Mouse (Mus musculus) forebrain, embryonic 16.5 days (tissue): ENCODE measurements around the gene Uqcc1. TPM values are rescaled to one million over a fixed set of nuclear protein-coding genes. Genes with fewer than 3 reads are reported as not detected.
A peak's percentile ranks its signal among the peaks of the same experiment; 100 is the strongest.

Experiments used
- ATAC-seq: fragments of 200-750 bp; cut with Nextera tagmentation; 2 replicates; pipeline ENCODE4 v1.8.0; 2017; ENCODE audit warnings: mild to moderate bottlenecking, moderate library complexity
- H3K27ac ChIP-seq: fragments of 300-500 bp; sonication (generic); 2 replicates; pipeline ENCODE4 v1.5.1; 2014; ENCODE audit warnings: low read length, control low read depth
- H3K27me3 ChIP-seq: fragments of 300-500 bp; sonication (generic); replicated peaks from 2 replicates; pipeline ENCODE4 v1.6.1; 2014; ENCODE audit warnings: low read length; ENCODE audit not compliant: control insufficient read depth, insufficient read depth
- H3K36me3 ChIP-seq: fragments of 300-500 bp; sonication (generic); 2 replicates; pipeline ENCODE4 v1.6.1; 2014; ENCODE audit not compliant: control insufficient read depth, insufficient read depth
- H3K4me1 ChIP-seq: fragments of 300-500 bp; sonication (generic); replicated peaks from 2 replicates; pipeline ENCODE4 v1.6.1; 2014; ENCODE audit warnings: low read length; ENCODE audit not compliant: control insufficient read depth, insufficient read depth
- H3K4me2 ChIP-seq: fragments of 300-500 bp; sonication (generic); 2 replicates; pipeline ENCODE4 v1.6.1; 2014; ENCODE audit warnings: mild to moderate bottlenecking, low read length, control low read depth
- H3K4me3 ChIP-seq: fragments of 300-500 bp; sonication (generic); replicated peaks from 2 replicates; pipeline ENCODE4 v1.5.1; 2014; ENCODE audit warnings: mild to moderate bottlenecking, low read length, control low read depth
- H3K9ac ChIP-seq: fragments of 300-500 bp; sonication (generic); replicated peaks from 2 replicates; pipeline ENCODE4 v1.6.1; 2014; ENCODE audit warnings: low read depth, low read length, control low read depth
- H3K9me3 ChIP-seq: fragments of 300-500 bp; sonication (generic); 2 replicates; pipeline ENCODE4 v1.6.1; 2016; ENCODE audit warnings: low read length; ENCODE audit not compliant: control insufficient read depth
- WGBS: fragments of 180-500 bp; shearing (Covaris S2); extraction: QIAGEN DNeasy Blood & Tissue Kit; methylation state at CpG from one replicate; pipeline ENCODE4 v1.1.7; 2014; 5-methylcytosine and 5-hydroxymethylcytosine counted together
- polyA plus RNA-seq: library from polyadenylated mRNA; unstranded; fragments of >200 nt; fragmentation: Nextera tagmentation; extraction: Ambion mirVana; gene quantifications from 2 replicates; pipeline ENCODE4 v1.2.1, GENCODE M21; 2015

Gene Uqcc1
- polyA plus RNA-seq, 1 experiment from 2014 or later, result 66.5 TPM

GRCm38 (mm10) chr2:155826630-155827424, 103.3 kb downstream of the Uqcc1 start, which contains the start of gene Eif6:
Eif6 (minus strand) TSS chr2:155826925.
- Histone ChIP-seq H3K4me1 (peaks cover 23% of the 10 kb centered on the region), H3K36me3 (peaks cover 4% of the 10 kb centered on the region; the same call in 1 of the 2 replicates), H3K4me3 (peak within 1 kb of the TSS; percentile 92), H3K4me2 (peak within 1 kb of the TSS; percentile 89), H3K27me3 (no peaks in the 10 kb centered on the region), H3K9ac (peak within 1 kb of the TSS; percentile 70), H3K27ac (peak within 1 kb of the TSS; percentile 83), H3K9me3 (no peaks in the 10 kb centered on the region)
- peak; percentile 97 for ATAC-seq
- WGBS, result 3% methylated on average over 27 of the region's 27 CpGs

GRCm38 (mm10) chr2:155825904-155826629, 104.0 kb downstream of the Uqcc1 start:
- peaks cover 23% of the 10 kb centered on the region for H3K4me1 ChIP-seq
- H3K27ac ChIP-seq, result peak overlapping the region; percentile 83; the same call in 1 of the 2 replicates
- peak overlapping the region; percentile 70 for H3K9ac ChIP-seq
- H3K36me3 ChIP-seq, result peaks cover 4% of the 10 kb centered on the region; the same call in 1 of the 2 replicates
- no peaks in the 10 kb centered on the region for H3K27me3 ChIP-seq
- peak overlapping the region; percentile 92 for H3K4me3 ChIP-seq
- WGBS, result 3% methylated on average over 52 of the region's 52 CpGs
- H3K4me2 ChIP-seq, result peak overlapping the region; percentile 89
- ATAC-seq, result peak; percentile 11
- H3K9me3 ChIP-seq, result no peaks in the 10 kb centered on the region

GRCm38 (mm10) chr2:155823722-155824121, 106.4 kb downstream of the Uqcc1 start:
- H3K9me3 ChIP-seq, result no peaks in the 10 kb centered on the region
- H3K36me3 ChIP-seq, result peaks cover 4% of the 10 kb centered on the region; the same call in 1 of the 2 replicates
- H3K27me3 ChIP-seq, result no peaks in the 10 kb centered on the region
- 94% methylated on average over 8 of the region's 8 CpGs for WGBS
- ATAC-seq, result no peak
- H3K4me2 ChIP-seq, result no peak overlapping the region
- H3K4me1 ChIP-seq, result peaks cover 30% of the 10 kb centered on the region
- H3K4me3 ChIP-seq, result no peak overlapping the region
- H3K27ac ChIP-seq, result no peak overlapping the region
- H3K9ac ChIP-seq, result no peak overlapping the region

- Histone ChIP-seq H3K27me3 (no peaks in the 10 kb centered on the region), H3K36me3 (peaks cover 4% of the 10 kb centered on the region; the same call in 1 of the 2 replicates), H3K4me2 (no peak overlapping the region), H3K27ac (no peak overlapping the region), H3K9me3 (no peaks in the 10 kb centered on the region), H3K9ac (no peak overlapping the region), H3K4me3 (no peak overlapping the region), H3K4me1 (peaks cover 26% of the 10 kb centered on the region)
- WGBS, result 91% methylated on average over 5 of the region's 5 CpGs
- ATAC-seq, result no peak
Observed at GRCm38 (mm10) chr2:155820779-155821178, 109.3 kb downstream of the Uqcc1 start.

- peak overlapping the region; percentile 80 for H3K27ac ChIP-seq
- peak overlapping the region; percentile 65 for H3K4me3 ChIP-seq
- no peaks in the 10 kb centered on the region for H3K27me3 ChIP-seq
- no peak; the same call in 1 of the 2 replicates for ATAC-seq
- H3K9ac ChIP-seq, result peak overlapping the region; percentile 85
- H3K4me1 ChIP-seq, result peaks cover 19% of the 10 kb centered on the region
- peak overlapping the region; percentile 92 for H3K4me2 ChIP-seq
- peaks cover 4% of the 10 kb centered on the region; the same call in 1 of the 2 replicates for H3K36me3 ChIP-seq
- WGBS, result 64% methylated on average over 6 of the region's 6 CpGs
- H3K9me3 ChIP-seq, result no peaks in the 10 kb centered on the region
Observed at GRCm38 (mm10) chr2:155819449-155820251, 110.5 kb downstream of the Uqcc1 start.

- Histone ChIP-seq H3K9ac (peak within 1 kb of the TSS; percentile 85), H3K4me3 (peak within 1 kb of the TSS; percentile 65), H3K27me3 (no peaks in the 10 kb centered on the region), H3K4me2 (peak within 1 kb of the TSS; percentile 92), H3K4me1 (peaks cover 19% of the 10 kb centered on the region), H3K36me3 (peaks cover 4% of the 10 kb centered on the region; the same call in 1 of the 2 replicates), H3K27ac (peak within 1 kb of the TSS; percentile 80), H3K9me3 (no peaks in the 10 kb centered on the region)
- ATAC-seq, result no peak
Observed at GRCm38 (mm10) chr2:155819392-155819448, 110.9 kb downstream of the Uqcc1 start, which contains the start of gene BC029722. BC029722 (minus strand) TSS chr2:155819426.

- no peaks in the 10 kb centered on the region for H3K9me3 ChIP-seq
- H3K4me2 ChIP-seq, result peak overlapping the region; percentile 92
- H3K27ac ChIP-seq, result peak overlapping the region; percentile 80
- no peaks in the 10 kb centered on the region for H3K27me3 ChIP-seq
- H3K9ac ChIP-seq, result peak overlapping the region; percentile 85
- H3K4me1 ChIP-seq, result peaks cover 19% of the 10 kb centered on the region
- ATAC-seq, result peak; percentile 96
- WGBS, result 2% methylated on average over 37 of the region's 37 CpGs
- H3K36me3 ChIP-seq, result peaks cover 4% of the 10 kb centered on the region; the same call in 1 of the 2 replicates
- peak overlapping the region; percentile 65 for H3K4me3 ChIP-seq
Observed at GRCm38 (mm10) chr2:155818596-155819391, 111.3 kb downstream of the Uqcc1 start.

GRCm38 (mm10) chr2:155817301-155818245, 112.5 kb downstream of the Uqcc1 start:
- WGBS, result 81% methylated on average over 10 of the region's 10 CpGs
- Histone ChIP-seq H3K4me1 (peaks cover 19% of the 10 kb centered on the region), H3K9me3 (no peaks in the 10 kb centered on the region), H3K27me3 (no peaks in the 10 kb centered on the region), H3K4me3 (no peak overlapping the region), H3K9ac (no peak overlapping the region; the same call in 1 of the 2 replicates), H3K27ac (no peak overlapping the region), H3K4me2 (peak overlapping the region; percentile 92; the same call in 1 of the 2 replicates), H3K36me3 (peaks cover 4% of the 10 kb centered on the region; the same call in 1 of the 2 replicates)
- ATAC-seq, result no peak
